Mouse (Mus musculus) CH12.LX (cell line): ENCODE results near the gene Hltf. TPM values are rescaled to one million over a fixed set of nuclear protein-coding genes. Genes with fewer than 3 reads are reported as not detected.

Experiments
- DNase-seq: peaks from one replicate; pipeline ENCODE4 v3.0.0-alpha.2; 2013; ENCODE audit errors: extremely low read depth
- H3K27ac ChIP-seq: 2 replicates; pipeline ENCODE4 v1.5.1; 2012; ENCODE audit warnings: low read depth, mild to moderate bottlenecking, control low read depth, moderate library complexity; ENCODE audit not compliant: insufficient read depth
- H3K27me3 ChIP-seq: replicated peaks from 2 replicates; pipeline ENCODE3; 2012; ENCODE audit warnings: inconsistent platforms
- H3K36me3 ChIP-seq, 2 experiments: replicated peaks in 1 of 2; 2 replicates each; pipeline versions ENCODE3 to v1.6.1; 2012; ENCODE audit warnings: inconsistent platforms in 1 of 2, low read length in 1 of 2, mild to moderate bottlenecking in 1 of 2, mixed read lengths in 1 of 2, moderate library complexity in 1 of 2; ENCODE audit not compliant: control insufficient read depth in 1 of 2, insufficient read depth in 1 of 2
- H3K4me1 ChIP-seq, 2 experiments: 2 replicates each; pipeline ENCODE4 v1.6.1; 2012; ENCODE audit warnings: inconsistent platforms in 1 of 2, moderate library complexity in 1 of 2; ENCODE audit not compliant: insufficient read depth in 2 of 2, control insufficient read depth in 1 of 2
- H3K4me2 ChIP-seq: 2 replicates; pipeline ENCODE4 v1.6.1; 2012; ENCODE audit warnings: low read depth, mild to moderate bottlenecking, control low read depth; ENCODE audit not compliant: poor library complexity, insufficient read depth, severe bottlenecking
- H3K4me3 ChIP-seq, 3 experiments: fragments of 150-350 bp in 1 of 3; sonication (generic) in 1 of 3; replicated peaks in 1 of 3; 2 replicates each; pipeline versions ENCODE3 to v1.5.1; 2011 to 2012; ENCODE audit warnings: low read depth in 2 of 3, low read length in 2 of 3, mild to moderate bottlenecking in 2 of 3, moderate library complexity in 2 of 3, control low read depth in 1 of 3, improper control_type of control experiment in 1 of 3, inconsistent platforms in 1 of 3, mixed read lengths in 1 of 3; ENCODE audit not compliant: poor library complexity in 1 of 3
- H3K79me2 ChIP-seq: replicated peaks from 2 replicates; pipeline ENCODE4 v1.6.1; 2012; ENCODE audit warnings: mild to moderate bottlenecking, moderate library complexity; ENCODE audit not compliant: control insufficient read depth, poor library complexity, insufficient read depth, severe bottlenecking; ENCODE audit errors: extremely low read depth
- H3K9ac ChIP-seq: 2 replicates; pipeline ENCODE4 v1.6.1; 2012; ENCODE audit warnings: low read depth, mild to moderate bottlenecking, control low read depth, moderate library complexity; ENCODE audit not compliant: insufficient read depth
- H3K9me3 ChIP-seq: replicated peaks from 2 replicates; pipeline ENCODE3; 2012; ENCODE audit warnings: low read length, inconsistent platforms, mixed read lengths
- BHLHE40 ChIP-seq: IDR thresholded peaks from 2 replicates; pipeline ENCODE4 v1.6.1; 2011; ENCODE audit warnings: mild to moderate bottlenecking, low read depth, low read length, improper control_type of control experiment
- CHD2 ChIP-seq: IDR thresholded peaks from 2 replicates; pipeline ENCODE4 v1.6.1; 2011; ENCODE audit warnings: low read length, improper control_type of control experiment
- CTCF ChIP-seq, 2 experiments: IDR thresholded peaks in 1 of 2; conservative IDR thresholded peaks in 1 of 2; 2 replicates each; pipeline ENCODE4 v1.5.1; 2011 to 2012; ENCODE audit warnings: low read depth in 2 of 2, low read length in 2 of 2, improper control_type of control experiment in 1 of 2, inconsistent platforms in 1 of 2, mild to moderate bottlenecking in 1 of 2, moderate library complexity in 1 of 2
- ETS1 ChIP-seq: conservative IDR thresholded peaks from 2 replicates; pipeline ENCODE4 v1.6.1; 2012; ENCODE audit warnings: low read depth, mild to moderate bottlenecking, inconsistent platforms, low read length, improper control_type of control experiment, moderate library complexity
- GABPA ChIP-seq: IDR thresholded peaks from 2 replicates; pipeline ENCODE4 v1.6.1; 2012; ENCODE audit warnings: low read depth, low read length, improper control_type of control experiment, inconsistent platforms; ENCODE audit not compliant: insufficient replicate concordance
- HCFC1 ChIP-seq: IDR thresholded peaks from 2 replicates; pipeline ENCODE4 v1.6.1; 2012; ENCODE audit warnings: low read depth, mild to moderate bottlenecking, inconsistent platforms, low read length, improper control_type of control experiment
- IRF4 ChIP-seq: IDR thresholded peaks from 2 replicates; pipeline ENCODE4 v1.6.1; 2014; ENCODE audit warnings: low read depth, mild to moderate bottlenecking, inconsistent platforms, low read length, improper control_type of control experiment
- JUN ChIP-seq: IDR thresholded peaks from 2 replicates; pipeline ENCODE4 v1.6.1; 2011; ENCODE audit warnings: low read depth, mild to moderate bottlenecking, low read length, improper control_type of control experiment, moderate library complexity; ENCODE audit not compliant: insufficient read depth
- KAT2A ChIP-seq: IDR thresholded peaks from 2 replicates; pipeline ENCODE4 v1.6.1; 2012; ENCODE audit warnings: low read length, improper control_type of control experiment, inconsistent platforms; ENCODE audit not compliant: insufficient replicate concordance
- MAX ChIP-seq: IDR thresholded peaks from 2 replicates; pipeline ENCODE4 v1.6.1; 2011; ENCODE audit warnings: low read length, improper control_type of control experiment
- MEF2A ChIP-seq: IDR thresholded peaks from 2 replicates; pipeline ENCODE4 v1.6.1; 2014; ENCODE audit warnings: low read depth, mild to moderate bottlenecking, inconsistent platforms, low read length, improper control_type of control experiment, borderline replicate concordance
- NELFE ChIP-seq: IDR thresholded peaks from 2 replicates; pipeline ENCODE4 v1.6.1; 2011; ENCODE audit warnings: low read depth, low read length, improper control_type of control experiment
- NRF1 ChIP-seq: IDR thresholded peaks from 2 replicates; pipeline ENCODE4 v1.6.1; 2014; ENCODE audit warnings: low read depth, mild to moderate bottlenecking, inconsistent platforms, low read length, improper control_type of control experiment, moderate library complexity
- POLR2AphosphoS2 ChIP-seq: IDR thresholded peaks from 2 replicates; pipeline ENCODE4 v1.6.1; 2011; ENCODE audit warnings: low read depth, low read length, improper control_type of control experiment
- RAD21 ChIP-seq: IDR thresholded peaks from 2 replicates; pipeline ENCODE4 v1.6.1; 2011; ENCODE audit warnings: low read depth, mild to moderate bottlenecking, low read length, improper control_type of control experiment, moderate library complexity
- RCOR1 ChIP-seq: conservative IDR thresholded peaks from 2 replicates; pipeline ENCODE4 v1.6.1; 2012; ENCODE audit warnings: low read depth, mild to moderate bottlenecking, inconsistent platforms, low read length, improper control_type of control experiment
- SMC3 ChIP-seq: IDR thresholded peaks from 2 replicates; pipeline ENCODE4 v1.6.1; 2011; ENCODE audit warnings: low read depth, low read length, improper control_type of control experiment
- TBP ChIP-seq: conservative IDR thresholded peaks from 2 replicates; pipeline ENCODE4 v1.6.1; 2011; ENCODE audit warnings: low read depth, low read length, improper control_type of control experiment
- TCF12 ChIP-seq: IDR thresholded peaks from 2 replicates; pipeline ENCODE4 v1.6.1; 2014; ENCODE audit warnings: low read depth, mild to moderate bottlenecking, inconsistent platforms, low read length, improper control_type of control experiment
- UBTF ChIP-seq: IDR thresholded peaks from 2 replicates; pipeline ENCODE4 v1.6.1; 2012; ENCODE audit warnings: low read depth, mild to moderate bottlenecking, inconsistent platforms, low read length, improper control_type of control experiment, moderate library complexity
- USF1 ChIP-seq: IDR thresholded peaks from 2 replicates; pipeline ENCODE4 v1.6.1; 2014; ENCODE audit warnings: low read depth, mild to moderate bottlenecking, inconsistent platforms, low read length, improper control_type of control experiment
- USF2 ChIP-seq: conservative IDR thresholded peaks from 2 replicates; pipeline ENCODE4 v1.6.1; 2011; ENCODE audit warnings: low read depth, low read length, improper control_type of control experiment
- ZKSCAN1 ChIP-seq: IDR thresholded peaks from 2 replicates; pipeline ENCODE4 v1.6.1; 2012; ENCODE audit warnings: low read depth, inconsistent platforms, low read length, improper control_type of control experiment, borderline replicate concordance
- ZNF384 ChIP-seq: IDR thresholded peaks from 2 replicates; pipeline ENCODE4 v1.6.1; 2012; ENCODE audit warnings: low read depth, low read length, improper control_type of control experiment, inconsistent platforms
- dilution Hi-C: fragments of 300-500 bp; cut with MboI; formaldehyde crosslinking; loops from 2 replicates; pipeline ENCODE4 v1.14.3; 2020; ENCODE audit warnings: low sequenced_read_pairs; ENCODE audit not compliant: extremely low pct_unique_long_range_greater_than_20kb, extremely low pct_ligation_motif_present
- in situ Hi-C: fragments of 300-500 bp; cut with MboI; formaldehyde crosslinking; loops from 3 replicates; pipeline ENCODE4 v1.14.3; 2019; ENCODE audit warnings: low sequenced_read_pairs, low pct_ligation_motif_present, low pct_unique_long_range_greater_than_20kb, mixed read lengths
- polyA plus RNA-seq: library from polyadenylated mRNA; unstranded; fragments of >175 nt; gene quantifications from 2 replicates; pipeline ENCODE4 v1.2.1, GENCODE M21; 2012; ENCODE audit warnings: low read depth; ENCODE audit not compliant: insufficient read length
- total RNA-seq, 2 experiments: library from RNA; depleted of rRNA; stranded (reverse); fragments of 300-350 nt in 1 of 2; fragments of >200 nt in 1 of 2; gene quantifications; 2 replicates each; pipeline ENCODE4 v1.2.3; 2012 to 2014

Gene Hltf
- total and polyA plus RNA-seq, 3 experiments, result 18.9 to 37.1 (median 19.4) TPM

DNA sequence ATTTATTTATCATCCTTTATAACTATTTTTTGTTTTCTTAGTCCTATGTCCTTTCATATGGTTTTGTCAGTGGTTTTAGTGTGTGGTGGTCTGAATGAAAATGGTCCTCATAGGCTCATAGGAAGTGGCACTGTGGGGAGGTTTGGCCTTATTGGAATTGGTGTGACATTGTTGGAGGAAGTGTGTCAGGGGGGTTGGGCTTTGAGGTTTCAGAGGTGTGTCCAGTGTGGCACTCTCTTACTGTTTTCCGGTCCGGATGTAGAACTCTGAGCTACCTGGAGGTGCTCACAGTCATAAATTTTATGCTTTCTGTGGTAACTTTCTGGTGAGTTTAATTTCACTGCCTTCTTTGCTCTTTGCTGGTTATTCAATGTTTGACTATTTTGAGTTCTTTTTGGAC lies 47.2 kb downstream of the Hltf start:
- H3K4me2 ChIP-seq, result no peak overlapping the region
- H3K9ac ChIP-seq, result no peak overlapping the region
- H3K27me3 ChIP-seq, result no peaks in the 10 kb centered on the region
- no peaks in the 10 kb centered on the region for H3K4me1 ChIP-seq
- H3K79me2 ChIP-seq, result no peaks in the 10 kb centered on the region
- H3K9me3 ChIP-seq, result no peaks in the 10 kb centered on the region
- DNase-seq, result no peak
- no peak overlapping the region for H3K4me3 ChIP-seq
- no peak overlapping the region for H3K27ac ChIP-seq
- TF ChIP-seq POLR2AphosphoS2, result no peak
- TF ChIP-seq, all 38 proteins: peak for 0
- dilution Hi-C loops (no loop called here), in situ Hi-C loops (no loop called here)
- H3K36me3 ChIP-seq, result peaks cover 28 to 59% of the 10 kb centered on the region in 2 experiments

DNA sequence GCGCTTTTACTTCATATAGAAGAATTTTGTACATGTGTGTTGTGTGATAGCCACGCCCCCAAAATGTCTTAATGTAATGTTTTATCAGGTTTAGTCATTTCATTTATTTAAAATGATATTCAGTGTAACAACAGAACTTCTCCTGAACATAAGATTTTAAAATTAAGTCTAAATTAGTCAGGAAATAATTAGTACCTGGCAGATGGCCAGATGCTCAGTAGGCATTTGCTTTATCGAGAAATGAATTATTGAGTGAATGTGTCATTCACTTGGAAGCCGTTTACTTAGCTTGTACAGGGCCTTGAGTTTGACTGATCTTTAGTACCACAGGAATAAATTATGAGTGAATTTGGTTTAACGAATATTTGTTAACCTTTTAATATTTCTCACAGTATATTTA lies 51.3 kb downstream of the Hltf start:
- H3K9me3 ChIP-seq, result no peaks in the 10 kb centered on the region
- in situ Hi-C loops, result no loop called here

DNA sequence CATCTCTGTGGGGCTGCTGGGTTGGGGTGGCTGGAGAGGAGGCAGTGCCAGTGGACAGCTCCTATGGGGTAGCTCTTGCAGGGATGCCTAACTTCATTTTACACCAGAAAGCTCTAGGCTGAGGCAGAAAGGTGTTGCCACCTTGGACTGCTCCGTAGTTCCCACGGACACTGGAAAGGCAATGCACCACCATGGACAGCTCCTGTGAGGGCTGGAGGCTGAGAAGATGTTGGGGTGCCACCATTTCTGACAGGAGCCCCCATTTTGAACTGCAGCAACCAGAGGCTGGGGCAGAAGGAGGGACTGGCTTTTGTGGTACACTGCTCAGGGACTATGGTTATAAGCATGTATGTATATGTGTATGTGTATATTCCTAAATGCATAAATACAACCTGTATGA lies 54.3 kb downstream of the Hltf start:
- no peak overlapping the region for H3K9ac ChIP-seq
- no peak overlapping the region for H3K27ac ChIP-seq
- no peaks in the 10 kb centered on the region for H3K27me3 ChIP-seq
- H3K4me3 ChIP-seq, result no peak overlapping the region
- H3K4me1 ChIP-seq, result no peaks in the 10 kb centered on the region
- dilution Hi-C loops (no loop called here), in situ Hi-C loops (no loop called here)
- H3K36me3 ChIP-seq, result peaks cover 36 to 68% of the 10 kb centered on the region in 2 experiments
- no peaks in the 10 kb centered on the region for H3K79me2 ChIP-seq
- no peak overlapping the region for H3K4me2 ChIP-seq
- no peak for DNase-seq
- H3K9me3 ChIP-seq, result no peaks in the 10 kb centered on the region
- no peak for TF ChIP-seq NRF1
- no peak for TF ChIP-seq TCF12
- no peak for TF ChIP-seq UBTF
- no peak for TF ChIP-seq JUN
- TF ChIP-seq ETS1, result no peak
- no peak for TF ChIP-seq MAX
- no peak for TF ChIP-seq KAT2A
- TF ChIP-seq RCOR1, result no peak
- TF ChIP-seq USF2, result no peak
- TF ChIP-seq GABPA, result no peak
- TF ChIP-seq TBP, result no peak

More for the DNA sequence above, 51.3 kb downstream of the Hltf start:
- Histone ChIP-seq H3K9ac (no peak overlapping the region), H3K36me3 (peaks cover 37 to 72% of the 10 kb centered on the region in 2 experiments), H3K27me3 (no peaks in the 10 kb centered on the region), H3K4me2 (no peak overlapping the region), H3K4me3 (no peak overlapping the region), H3K27ac (no peak overlapping the region)
- dilution Hi-C loops, result no loop called here
- DNase-seq, result no peak
- no peak for TF ChIP-seq ZNF384
- no peak for TF ChIP-seq UBTF
- TF ChIP-seq MEF2A, result no peak
- no peak for TF ChIP-seq BHLHE40
- TF ChIP-seq HCFC1, result no peak
- TF ChIP-seq KAT2A, result no peak
- no peak for TF ChIP-seq IRF4
- TF ChIP-seq USF2, result no peak
- TF ChIP-seq RCOR1, result no peak
- no peak for TF ChIP-seq USF1
- TF ChIP-seq RAD21, result no peak
- no peak for TF ChIP-seq ZKSCAN1
- no peak for TF ChIP-seq SMC3
- no peak for TF ChIP-seq TBP
- TF ChIP-seq CHD2, result no peak
- no peak for TF ChIP-seq GABPA
- no peak for TF ChIP-seq NELFE
- TF ChIP-seq JUN, result no peak
- no peak for TF ChIP-seq CTCF (conservative IDR thresholded peaks at IDR 0.05 in 1 of 2, IDR thresholded peaks at IDR 0.05 in 1 of 2; ENCODE audit: low read depth in 2 of 2, low read length in 2 of 2)
- TF ChIP-seq, all 38 proteins: peak for 0
- Histone ChIP-seq H3K4me1 (no peaks in the 10 kb centered on the region), H3K79me2 (no peaks in the 10 kb centered on the region)
